Mouse (Mus musculus): ENCODE measurements around the gene Ddc.

GRCm38 (mm10) chr11:11856959-11857358 lies 41.0 kb downstream of the Ddc start:
- TF ChIP-seq USF1 (IDR thresholded peaks at IDR 0.05; ENCODE audit: low read depth) (no peak), CTCF (IDR thresholded peaks at IDR 0.05; ENCODE audit: control insufficient read depth, insufficient read depth, insufficient read length) (no peak), MAX (IDR thresholded peaks at IDR 0.05) (no peak), MYOD1 (IDR thresholded peaks at IDR 0.05; ENCODE audit: control insufficient read depth, insufficient read length, low read depth) (no peak), MYOG (IDR thresholded peaks at IDR 0.05; ENCODE audit: control insufficient read depth, extremely low read depth, insufficient read length) (no peak)
